Mouse (Mus musculus) ovary, postnatal 36 days (tissue): ENCODE data around the gene Clic4.
A peak's percentile ranks its signal among the peaks of the same experiment; 100 is the strongest.
"Not testable (repeated sequence)": the region's sequence is repeated elsewhere in the genome, so short reads cannot be mapped to it uniquely, and the experiment has no call there.

Experiments
- DNase-seq: peaks from one replicate; pipeline ENCODE4 v3.0.0; 2022; ENCODE audit warnings: low spot score, mixed read lengths

The Clic4 gene

DNA sequence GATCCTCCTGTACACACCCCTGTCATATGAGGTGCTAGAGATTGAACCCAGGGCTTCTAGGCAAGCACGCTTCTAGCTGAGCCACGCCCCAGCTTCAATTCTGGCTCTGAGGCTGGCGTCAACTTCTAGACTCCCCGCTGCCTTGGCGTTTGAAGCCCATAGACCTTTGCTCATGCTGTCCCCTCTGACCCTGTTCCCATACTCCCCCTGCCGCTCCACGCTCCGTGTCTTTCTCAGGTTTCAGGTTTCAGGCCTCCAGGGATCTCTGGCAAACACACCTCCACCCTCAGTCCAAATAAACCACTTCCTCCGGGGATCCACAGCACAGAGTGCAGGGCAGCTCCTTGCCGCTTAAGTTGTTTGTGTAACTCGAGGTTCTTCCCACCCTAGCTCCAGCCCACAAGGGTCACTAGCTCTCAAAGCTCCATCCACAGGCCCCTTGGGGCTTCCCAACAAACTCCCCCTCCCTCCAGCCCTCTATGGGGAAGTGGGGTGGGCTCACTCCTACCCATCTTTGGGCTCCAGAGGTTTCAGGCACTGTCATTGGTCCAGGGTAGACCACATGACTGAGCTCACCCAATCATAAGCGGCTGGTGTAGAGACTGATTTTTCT lies 20.0 kb upstream of the Clic4 start:
- peak; percentile 30 for DNase-seq

DNA sequence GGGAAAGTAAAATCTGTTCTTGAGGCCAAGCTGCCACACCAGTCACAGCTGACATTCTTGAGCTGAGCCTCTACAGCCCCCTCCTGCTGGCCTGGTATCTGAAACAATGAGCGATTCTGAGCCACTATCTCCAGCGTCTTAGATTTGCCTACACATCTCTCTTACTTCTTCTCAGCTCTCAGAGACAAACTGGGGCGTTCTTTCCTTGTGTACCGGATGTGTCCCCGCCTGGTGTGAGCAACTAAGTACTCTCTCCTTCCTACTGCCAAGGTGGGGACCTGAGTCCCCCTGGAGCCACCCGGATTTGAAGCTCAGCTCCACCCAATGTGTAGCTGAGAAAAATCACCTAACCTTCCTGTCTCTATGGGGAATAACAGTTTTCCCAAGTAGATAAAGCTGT lies 19.2 kb upstream of the Clic4 start:
- no peak for DNase-seq

DNA sequence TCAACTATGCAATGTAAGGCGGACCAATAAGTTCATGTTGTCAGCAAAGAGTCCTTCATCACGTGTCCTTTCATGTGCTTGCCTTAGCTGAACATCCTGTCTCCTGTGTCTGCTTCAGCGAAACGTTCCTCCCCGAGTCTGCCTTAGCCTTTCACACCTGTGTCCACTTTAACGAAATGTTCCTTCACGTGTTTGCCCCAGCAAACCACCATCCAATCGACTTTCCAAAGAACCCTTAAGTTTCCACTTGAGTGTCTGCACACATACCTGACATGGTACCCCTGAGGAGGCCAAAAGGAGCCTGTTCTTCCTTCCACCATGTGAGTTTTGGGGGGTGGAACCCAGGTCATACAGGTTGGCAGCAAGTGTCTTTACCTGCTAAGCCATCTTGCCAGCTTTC lies 18.6 kb upstream of the Clic4 start:
- no peak for DNase-seq

DNA sequence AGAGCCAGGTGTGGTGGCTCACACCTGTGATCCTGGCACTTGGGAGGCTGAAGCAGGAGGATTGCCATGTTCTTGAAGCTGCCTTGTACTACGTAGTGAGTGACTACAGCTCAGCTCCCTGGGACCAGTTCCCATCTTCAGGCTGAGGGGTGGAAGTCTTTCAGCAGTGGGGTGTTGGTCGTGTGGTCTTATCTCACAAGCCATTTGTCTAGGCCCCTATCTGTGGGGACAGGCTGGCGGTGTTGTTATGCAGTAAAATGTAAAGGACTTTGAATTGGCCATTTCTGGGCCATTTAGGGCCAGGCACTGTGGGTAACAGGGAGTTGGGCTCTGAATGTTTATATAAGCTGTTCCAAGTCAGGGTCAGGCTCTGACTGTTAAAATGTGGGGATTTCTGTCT lies 15.4 kb upstream of the Clic4 start:
- no peak for DNase-seq

DNA sequence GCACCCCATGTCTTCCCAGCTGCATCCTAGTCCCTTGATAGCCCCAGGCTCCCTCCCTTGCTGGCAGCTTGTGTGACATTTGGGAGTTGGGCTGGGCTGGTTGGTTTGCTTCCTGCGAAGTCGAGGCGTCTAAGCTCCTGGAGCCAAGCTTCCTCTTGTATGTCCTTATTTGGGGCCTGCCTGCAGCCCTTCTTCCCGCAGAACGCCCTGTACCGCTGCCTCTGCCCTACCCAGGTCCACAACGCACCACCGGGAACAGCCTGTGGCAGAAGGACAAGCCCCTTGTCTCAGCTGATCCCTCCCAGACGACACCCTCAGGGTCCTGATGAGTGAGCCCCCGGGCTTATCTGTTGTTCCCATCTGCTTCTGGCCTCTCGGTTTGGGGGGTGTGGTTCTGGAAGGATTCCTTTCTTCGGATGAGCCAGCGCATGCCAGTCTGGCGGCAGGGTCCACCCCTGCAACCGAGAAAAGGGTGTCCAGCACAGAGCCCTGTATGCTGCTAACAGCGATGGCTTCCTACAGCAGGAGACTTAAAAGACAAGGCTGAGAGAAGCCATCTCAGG lies 14.3 kb upstream of the Clic4 start:
- peak; percentile 32 for DNase-seq

- no peak for DNase-seq
Observed at GRCm38 (mm10) chr4:135286033-135286622, 13.5 kb upstream of the Clic4 start.

GRCm38 (mm10) chr4:135285436-135285835 lies 12.8 kb upstream of the Clic4 start:
- no peak for DNase-seq

DNA sequence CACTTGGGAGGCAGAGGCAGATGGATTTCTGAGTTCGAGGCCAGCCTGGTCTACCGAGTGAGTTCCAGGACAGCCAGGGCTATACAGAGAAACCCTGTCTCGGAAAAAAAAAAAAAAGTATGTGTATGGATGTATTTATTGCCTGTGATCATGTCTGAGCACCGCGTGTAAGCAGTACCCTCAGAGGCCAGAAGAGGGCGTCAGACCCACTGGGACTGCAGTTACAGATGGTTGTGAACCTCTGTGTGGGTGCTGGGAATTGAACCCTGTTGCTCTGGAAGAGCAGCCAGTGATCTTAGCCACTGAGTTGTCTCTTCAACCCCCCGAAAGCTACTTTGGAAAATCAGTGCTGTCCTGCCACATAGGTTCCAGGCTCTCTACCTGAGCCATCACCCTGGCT lies 11.3 kb upstream of the Clic4 start:
- no peak for DNase-seq

GRCm38 (mm10) chr4:135283417-135283816 lies 10.8 kb upstream of the Clic4 start:
- DNase-seq, result no peak

DNA sequence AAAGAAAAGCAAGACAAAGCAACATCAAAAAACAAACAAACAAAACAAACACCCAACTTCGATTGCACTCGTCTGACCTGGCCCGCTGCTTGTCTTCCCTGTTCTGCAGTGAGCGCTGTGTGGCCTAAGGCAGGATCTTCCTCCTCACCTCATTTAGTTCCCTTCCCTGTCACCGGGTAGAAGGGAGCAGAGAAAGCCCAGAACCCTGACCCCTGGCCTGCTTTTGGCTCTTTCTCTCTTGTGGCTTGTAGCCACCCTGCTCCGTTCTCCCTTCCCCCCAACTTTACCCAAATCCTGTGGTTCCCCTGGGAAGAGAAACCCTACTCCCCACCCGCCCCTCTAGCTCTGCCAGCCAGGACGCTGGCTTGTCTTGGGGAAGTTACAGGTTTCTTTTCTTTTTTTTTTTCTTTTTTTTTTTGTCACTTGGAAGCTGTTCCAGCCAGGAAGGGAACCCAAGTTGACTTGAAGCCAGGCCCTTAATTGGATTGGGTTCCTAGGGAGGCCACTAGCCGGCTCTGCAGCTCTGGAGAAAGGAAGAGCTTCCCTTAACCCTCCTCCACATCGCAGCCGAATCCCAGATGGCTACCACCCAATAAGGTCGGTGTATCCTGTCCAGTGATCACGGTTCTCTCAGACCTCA lies 10.2 kb upstream of the Clic4 start:
- DNase-seq, result no peak

- not testable (repeated sequence) for DNase-seq
Observed at GRCm38 (mm10) chr4:135280016-135280415, 7.4 kb upstream of the Clic4 start.

- no peak for DNase-seq
Observed at GRCm38 (mm10) chr4:135276681-135277379, 4.2 kb upstream of the Clic4 start.

GRCm38 (mm10) chr4:135274761-135275160 lies 2.1 kb upstream of the Clic4 start:
- DNase-seq, result no peak

- no peak for DNase-seq
Observed at GRCm38 (mm10) chr4:135273307-135273682, 681 bp upstream of the Clic4 start.

GRCm38 (mm10) chr4:135271881-135272616 lies 565 bp downstream of the Clic4 start:
- DNase-seq, result peak; percentile 53

- DNase-seq, result peak; percentile 19
Observed at GRCm38 (mm10) chr4:135271419-135271828, 1.2 kb downstream of the Clic4 start.

DNA sequence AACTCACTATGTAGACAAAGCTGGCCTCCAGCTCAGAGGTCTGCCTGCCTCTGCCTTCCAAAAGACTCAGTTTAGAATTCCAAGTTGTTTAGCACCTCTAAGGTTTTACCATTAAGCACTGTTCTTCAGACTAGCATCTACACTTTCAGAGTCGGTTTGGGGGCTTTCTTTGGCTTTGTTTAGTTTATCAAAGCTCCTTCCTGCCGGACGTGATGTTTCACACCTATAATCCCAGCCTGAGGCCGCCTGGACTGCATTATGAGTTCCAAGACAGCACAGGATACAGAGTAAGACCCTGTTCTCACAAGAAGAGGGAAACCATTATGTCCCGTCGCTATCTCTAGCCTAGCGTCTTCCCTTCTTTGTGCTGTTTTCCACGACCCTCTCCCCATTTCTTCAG lies 2.1 kb downstream of the Clic4 start:
- DNase-seq, result no peak

GRCm38 (mm10) chr4:135269656-135270341 lies 2.8 kb downstream of the Clic4 start:
- DNase-seq, result no peak

DNA sequence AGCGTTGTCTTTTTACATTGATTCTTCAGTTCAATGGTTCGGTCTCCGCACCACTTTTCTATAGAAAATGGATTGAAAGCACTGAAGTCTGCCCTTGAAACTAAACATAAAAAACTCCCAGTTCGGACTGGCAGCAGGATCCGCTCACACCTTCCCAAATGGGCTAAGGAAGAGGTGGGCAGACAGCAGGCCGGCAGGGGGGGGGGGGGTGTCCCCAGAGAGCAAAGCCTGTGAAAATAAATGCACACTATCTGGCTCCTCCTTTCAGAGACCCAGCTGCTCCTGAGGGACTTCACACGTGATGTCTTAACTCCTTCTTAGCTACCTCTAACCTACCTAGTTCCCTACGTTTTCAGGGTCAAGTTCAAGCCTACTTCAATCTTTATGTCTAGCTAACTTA lies 5.1 kb downstream of the Clic4 start:
- no peak for DNase-seq

- DNase-seq, result no peak
Observed at GRCm38 (mm10) chr4:135266987-135267386, 5.6 kb downstream of the Clic4 start.

DNA sequence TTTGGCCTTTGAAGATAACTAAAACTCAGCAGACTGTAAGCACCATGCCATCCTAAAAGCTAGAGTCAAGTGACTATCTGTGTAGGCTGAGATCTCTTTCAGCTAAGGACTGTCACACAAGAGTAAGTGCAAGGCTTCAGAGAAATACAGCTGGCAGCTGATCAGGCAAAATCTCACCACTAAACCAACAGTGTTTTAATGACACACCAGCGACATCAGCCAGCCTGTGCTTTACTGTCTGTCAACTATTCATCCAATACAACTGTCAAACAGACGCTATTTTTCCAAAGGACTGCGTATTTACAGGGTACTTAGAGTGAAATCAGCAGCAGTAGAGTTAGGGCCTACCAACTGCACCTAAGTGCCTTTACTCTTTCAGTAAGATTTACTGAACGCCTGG lies 12.2 kb downstream of the Clic4 start:
- no peak for DNase-seq
